Mouse (Mus musculus): Measurements from ENCODE around the gene Blmh.

- TF ChIP-seq POLR2A (IDR thresholded peaks at IDR 0.05; ENCODE audit: control insufficient read depth, low read depth, low read length) (no peak), CTCF (IDR thresholded peaks at IDR 0.05; ENCODE audit: control insufficient read depth, insufficient read depth, insufficient replicate concordance, low read depth, low read length) (no peak)
Observed at GRCm38 (mm10) chr11:76897871-76898270, 26.7 kb upstream of the Blmh start.

Measured in testis, adult 2 months (tissue).